Mouse (Mus musculus) limb, embryonic 14.5 days (tissue): ENCODE measurements around the gene Eps15l1. TPM values are rescaled to one million over a fixed set of nuclear protein-coding genes. Genes with fewer than 3 reads are reported as not detected.

Experiments
- ATAC-seq: fragments of 200-750 bp; cut with Nextera tagmentation; 2 replicates; pipeline ENCODE4 v1.8.0; 2017; ENCODE audit warnings: low read depth, moderate number of reproducible peaks, moderate TSS enrichment; ENCODE audit not compliant: low FRiP score
- DNase-seq: peaks from one replicate; pipeline ENCODE4 v3.0.0-alpha.2; 2015; ENCODE audit warnings: low spot score
- H3K27ac ChIP-seq: fragments of 300-500 bp; sonication (generic); replicated peaks from 2 replicates; pipeline ENCODE4 v1.5.1; 2014; ENCODE audit warnings: low read depth, mild to moderate bottlenecking, low read length, moderate library complexity, mixed read lengths
- H3K27me3 ChIP-seq: fragments of 300-500 bp; sonication (generic); 2 replicates; pipeline ENCODE4 v1.6.1; 2014; ENCODE audit warnings: low read length, mixed read lengths; ENCODE audit not compliant: control insufficient read depth, insufficient read depth
- H3K36me3 ChIP-seq: fragments of 300-500 bp; sonication (generic); 2 replicates; pipeline ENCODE4 v1.6.1; 2014; ENCODE audit warnings: mild to moderate bottlenecking, low read length, moderate library complexity, mixed read lengths; ENCODE audit not compliant: control insufficient read depth, insufficient read depth
- H3K4me1 ChIP-seq: fragments of 300-500 bp; sonication (generic); 2 replicates; pipeline ENCODE4 v1.6.1; 2014; ENCODE audit warnings: antibody characterized with exemption, low read length, mixed read lengths; ENCODE audit not compliant: control insufficient read depth, insufficient read depth
- H3K4me2 ChIP-seq: fragments of 300-500 bp; sonication (generic); replicated peaks from 2 replicates; pipeline ENCODE4 v1.6.1; 2014; ENCODE audit warnings: low read depth, mild to moderate bottlenecking, low read length, moderate library complexity; ENCODE audit not compliant: severe bottlenecking
- H3K4me3 ChIP-seq: fragments of 300-500 bp; sonication (generic); replicated peaks from 2 replicates; pipeline ENCODE4 v1.5.1; 2014; ENCODE audit warnings: low read length
- H3K9ac ChIP-seq: fragments of 300-500 bp; sonication (generic); 2 replicates; pipeline ENCODE4 v1.6.1; 2014; ENCODE audit warnings: mild to moderate bottlenecking, low read depth, low read length, moderate library complexity; ENCODE audit not compliant: severe bottlenecking
- H3K9me3 ChIP-seq: fragments of 300-500 bp; sonication (generic); 2 replicates; pipeline ENCODE4 v1.6.1; 2016; ENCODE audit warnings: low read length; ENCODE audit not compliant: control insufficient read depth
- POLR2A ChIP-seq: fragments of 200-500 bp; IDR thresholded peaks from 2 replicates; pipeline ENCODE4 v1.8.0; 2012; ENCODE audit warnings: inconsistent platforms, mild to moderate bottlenecking, moderate library complexity, borderline replicate concordance; ENCODE audit not compliant: insufficient read depth, insufficient read length; ENCODE audit errors: extremely low read depth
- WGBS: fragments of 180-500 bp; shearing (Covaris S2); extraction: QIAGEN DNeasy Blood & Tissue Kit; methylation state at CpG from one replicate; pipeline ENCODE4 v1.1.7; 2014; 5-methylcytosine and 5-hydroxymethylcytosine counted together
- polyA plus RNA-seq, 2 experiments: library from polyadenylated mRNA; depleted of rRNA in 1 of 2; stranded (reverse) in 1 of 2; unstranded in 1 of 2; fragments of >200 nt; fragmentation: Nextera tagmentation in 1 of 2; extraction: Ambion mirVana in 1 of 2; gene quantifications; 2 replicates each; pipeline versions ENCODE4 v1.2.1 to v1.2.3; 2012 to 2014

The Eps15l1 gene
- polyA plus RNA-seq, 2 experiments: 56.5 to 114 TPM

DNA sequence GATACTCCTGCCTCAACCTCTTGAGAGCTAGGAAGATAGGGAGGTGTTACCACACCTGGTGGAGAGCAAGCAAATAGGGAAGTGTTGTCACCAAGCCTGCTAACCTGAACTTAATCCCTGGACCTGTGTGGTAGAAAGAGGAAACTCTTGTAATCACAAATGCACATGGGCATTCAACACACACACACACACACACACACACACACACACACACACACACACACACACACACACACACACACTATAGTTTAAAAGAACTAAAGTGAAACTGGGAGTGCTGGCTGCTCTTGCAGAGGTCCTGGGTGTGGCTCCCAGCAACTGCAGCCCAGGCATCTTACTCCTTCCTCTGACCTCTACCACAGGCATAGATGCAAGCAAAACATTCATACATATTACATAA lies 61.1 kb downstream of the Eps15l1 start:
- H3K27ac ChIP-seq: no peak overlapping the region
- no peak overlapping the region for H3K9ac ChIP-seq
- no peak for TF ChIP-seq POLR2A
- no peaks in the 10 kb centered on the region for H3K4me1 ChIP-seq
- H3K36me3 ChIP-seq: peaks cover 86% of the 10 kb centered on the region
- no peak overlapping the region for H3K4me2 ChIP-seq
- no peak overlapping the region for H3K4me3 ChIP-seq
- DNase-seq (no peak), ATAC-seq (no peak)
- no peaks in the 10 kb centered on the region for H3K9me3 ChIP-seq
- H3K27me3 ChIP-seq: no peaks in the 10 kb centered on the region

GRCm38 (mm10) chr8:72356593-72356992 lies 64.7 kb downstream of the Eps15l1 start:
- WGBS: 90% methylated on average over 3 of the region's 3 CpGs
- DNase-seq: no peak
- H3K4me2 ChIP-seq: no peak overlapping the region
- ATAC-seq: no peak
- no peak overlapping the region for H3K4me3 ChIP-seq
- H3K9ac ChIP-seq: no peak overlapping the region
- H3K36me3 ChIP-seq: peaks cover 79% of the 10 kb centered on the region
- TF ChIP-seq POLR2A: no peak
- H3K27ac ChIP-seq: no peak overlapping the region
- no peaks in the 10 kb centered on the region for H3K9me3 ChIP-seq
- H3K4me1 ChIP-seq: no peaks in the 10 kb centered on the region
- no peaks in the 10 kb centered on the region for H3K27me3 ChIP-seq

- Histone ChIP-seq H3K27me3 (no peaks in the 10 kb centered on the region), H3K9me3 (no peaks in the 10 kb centered on the region), H3K9ac (no peak overlapping the region), H3K36me3 (peaks cover 62% of the 10 kb centered on the region), H3K4me3 (no peak overlapping the region), H3K4me1 (no peaks in the 10 kb centered on the region), H3K27ac (no peak overlapping the region), H3K4me2 (no peak overlapping the region)
- no peak for TF ChIP-seq POLR2A
- DNase-seq: no peak
- ATAC-seq: no peak
- WGBS: 73% methylated on average over 11 of the region's 11 CpGs
These were observed 67.0 kb downstream of the Eps15l1 start for GRCm38 (mm10) chr8:72354272-72354671.

- Histone ChIP-seq H3K4me2 (no peak overlapping the region), H3K4me3 (no peak overlapping the region), H3K9me3 (no peaks in the 10 kb centered on the region), H3K9ac (no peak overlapping the region), H3K4me1 (no peaks in the 10 kb centered on the region), H3K27ac (no peak overlapping the region), H3K36me3 (peaks cover 60% of the 10 kb centered on the region), H3K27me3 (no peaks in the 10 kb centered on the region)
- TF ChIP-seq POLR2A: no peak
- no peak for ATAC-seq
- WGBS: 84% methylated on average over 7 of the region's 7 CpGs
- DNase-seq: no peak
These were observed 67.6 kb downstream of the Eps15l1 start for GRCm38 (mm10) chr8:72353700-72354045.

DNA sequence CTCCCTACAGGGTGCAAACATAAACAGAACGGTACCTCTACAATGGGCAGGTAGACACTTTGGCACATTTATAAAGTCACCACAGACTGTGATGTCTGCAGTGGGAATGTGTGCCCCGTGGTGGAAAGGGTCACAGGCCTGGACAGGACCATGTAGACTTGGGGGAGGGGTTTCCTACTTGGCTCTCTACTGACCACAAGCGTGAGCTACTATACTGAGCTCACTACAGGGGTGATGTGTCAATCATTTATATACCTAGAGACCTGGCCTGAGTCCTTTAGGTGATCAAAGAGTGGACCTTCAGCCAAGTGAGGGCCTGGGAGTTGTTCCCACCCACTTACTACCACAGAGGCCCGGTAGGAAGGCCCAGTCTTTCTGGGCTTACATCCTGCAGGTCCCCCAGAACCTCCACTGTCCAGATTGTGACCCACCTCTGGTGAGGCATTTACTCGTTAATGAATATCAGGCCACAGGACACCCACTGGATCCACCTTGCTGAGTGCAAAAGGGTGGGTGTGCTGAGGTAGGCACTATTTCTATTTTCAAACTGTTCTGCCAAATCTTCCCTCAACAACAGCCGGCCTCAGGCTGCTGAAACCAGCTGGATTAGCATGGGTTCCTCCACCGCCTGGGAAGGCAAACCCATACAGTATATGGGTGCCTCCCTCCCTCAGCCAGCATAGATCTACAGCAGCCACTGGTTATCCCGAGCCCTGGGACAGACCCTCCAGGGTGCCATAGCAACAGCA lies 68.1 kb downstream of the Eps15l1 start:
- no peak overlapping the region for H3K9ac ChIP-seq
- no peak overlapping the region for H3K4me3 ChIP-seq
- 75% methylated on average over 8 of the region's 8 CpGs for WGBS
- H3K4me2 ChIP-seq: no peak overlapping the region
- DNase-seq (no peak), ATAC-seq (no peak)
- no peak overlapping the region for H3K27ac ChIP-seq
- no peaks in the 10 kb centered on the region for H3K4me1 ChIP-seq
- no peaks in the 10 kb centered on the region for H3K9me3 ChIP-seq
- H3K27me3 ChIP-seq: no peaks in the 10 kb centered on the region
- H3K36me3 ChIP-seq: peaks cover 59% of the 10 kb centered on the region
- TF ChIP-seq POLR2A: no peak

DNA sequence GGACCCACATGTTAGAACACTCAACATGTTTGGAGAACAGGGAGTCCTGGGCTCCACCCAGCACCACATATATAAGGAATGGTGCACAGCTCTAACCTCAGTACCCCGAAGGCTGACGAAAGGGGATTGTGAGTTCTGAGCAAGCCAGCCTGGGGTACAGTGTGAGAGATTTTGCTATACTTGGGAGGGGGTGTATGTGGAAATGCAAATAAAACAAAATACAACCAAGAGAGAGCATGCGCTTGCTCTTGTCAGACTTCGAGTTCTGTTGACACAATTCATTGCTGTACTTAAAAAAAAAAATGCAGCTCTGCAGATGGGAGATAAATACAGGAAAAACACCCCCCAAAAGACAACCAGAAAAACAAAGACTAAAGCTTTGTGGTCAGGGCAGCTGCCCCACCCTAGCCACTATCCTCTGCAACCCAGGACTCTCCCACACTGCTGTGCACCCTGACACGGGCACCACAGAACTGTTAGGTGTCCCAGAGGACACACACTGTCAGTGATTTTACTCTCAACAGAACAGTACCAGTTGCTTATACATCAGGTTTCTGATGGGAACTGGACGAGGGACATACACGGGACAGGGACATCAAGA lies 69.8 kb downstream of the Eps15l1 start:
- no peak for DNase-seq
- Histone ChIP-seq H3K27ac (no peak overlapping the region), H3K4me2 (no peak overlapping the region), H3K36me3 (peaks cover 53% of the 10 kb centered on the region), H3K9ac (no peak overlapping the region), H3K27me3 (no peaks in the 10 kb centered on the region), H3K9me3 (no peaks in the 10 kb centered on the region), H3K4me1 (no peaks in the 10 kb centered on the region), H3K4me3 (no peak overlapping the region)
- ATAC-seq: no peak
- TF ChIP-seq POLR2A: no peak
- 83% methylated on average over 7 of the region's 7 CpGs for WGBS
